33 mouse cellular contexts compared by ENCODE assay signal in genomic region chr6:42310427-42311053, GRCm38 (mm10). TPM values are rescaled to one million over a fixed set of nuclear protein-coding genes. Genes with fewer than 3 reads are reported as not detected.
DNase-seq lines count a peak whose midpoint lies in the region; ATAC-seq and TF ChIP-seq lines count a peak whose summit lies in the region.
"Had no signal": no experiment of that assay in that cellular context is flagged by ENCODE, and none has a peak within 500 bp of the region (broad histone marks: within the 10 kb centered on the region; RNA-seq: fewer than 3 reads in every experiment).

No protein-coding gene starts in this region.

- no peaks in the 10 kb centered on the region for H3K36me3 ChIP-seq in CH12.LX (replicated peaks in 1 of 2; ENCODE audit: control insufficient read depth in 1 of 2, insufficient read depth in 1 of 2, low read length in 1 of 2)
- H3K36me3 ChIP-seq: embryonic facial prominence, embryonic 13.5 days; G1E; liver, embryonic 12.5 days had no signal

- no peak overlapping the region for H3K27ac ChIP-seq in CH12.LX (ENCODE audit: insufficient read depth, low read depth)
- H3K27ac ChIP-seq: embryonic facial prominence, embryonic 13.5 days; heart, embryonic 13.5 days; left cerebral cortex, adult 2 months; liver, embryonic 12.5 days; macrophage; neural tube, embryonic 13.5 days; stomach, postnatal 0 days had no signal

- no peaks in the 10 kb centered on the region for H3K9me3 ChIP-seq in CH12.LX (replicated peaks; ENCODE audit: low read length)
- H3K9me3 ChIP-seq: embryonic facial prominence, embryonic 13.5 days; G1E; heart, embryonic 13.5 days; liver, embryonic 12.5 days; neural tube, embryonic 13.5 days had no signal

- no peak for TF ChIP-seq CTCF in CH12.LX (conservative IDR thresholded peaks at IDR 0.05 in 1 of 2, IDR thresholded peaks at IDR 0.05 in 1 of 2; ENCODE audit: low read depth in 2 of 2, low read length in 2 of 2)

- TF ChIP-seq POLR2A in CH12.LX (IDR thresholded peaks at IDR 0.05; ENCODE audit: low read depth, low read length): no peak

- DNase-seq in A20 (ENCODE audit: low read depth, low spot score) (peak; percentile 12), CH12.LX (ENCODE audit: extremely low read depth) (peak; percentile 6)
- no peak for DNase-seq in left cerebral cortex, adult 9 months (ENCODE audit: low spot score in 2 of 2)
- no peak for DNase-seq in frontal cortex, adult 2 months (ENCODE audit: extremely low spot score in 1 of 2, low spot score in 1 of 2)
- no peak for DNase-seq in neural tube, embryonic 10.5 days (ENCODE audit: extremely low spot score, low spot score)
- DNase-seq: adrenal gland, postnatal 25 days; cerebellum, adult 11-12 months; cerebellum, adult 9-11 months; forebrain, postnatal 0 days; gastrocnemius, postnatal 14 days; heart, adult 18-20 months; heart, postnatal 14 days; liver, postnatal 0 days; spleen, adult 18-20 months; thymus, adult 18-20 months had no signal

- no peaks in the 10 kb centered on the region for H3K79me2 ChIP-seq in CH12.LX (replicated peaks; ENCODE audit: control insufficient read depth, extremely low read depth, insufficient read depth, poor library complexity, severe bottlenecking)

- H3K4me3 ChIP-seq in CH12.LX (replicated peaks in 1 of 3; ENCODE audit: low read depth in 2 of 3, low read length in 2 of 3, poor library complexity in 1 of 3): no peak overlapping the region
- H3K4me3 ChIP-seq: embryonic facial prominence, embryonic 13.5 days; heart, embryonic 13.5 days; left cerebral cortex, adult 2 months; liver, embryonic 12.5 days; myocyte; neural tube, embryonic 13.5 days had no signal

- no peaks in the 10 kb centered on the region for H3K27me3 ChIP-seq in CH12.LX (replicated peaks)
- H3K27me3 ChIP-seq: embryonic facial prominence, embryonic 13.5 days; heart, embryonic 13.5 days; liver, embryonic 12.5 days; neural tube, embryonic 13.5 days had no signal

- in situ Hi-C loops in CH12.LX (cut with MboI; ENCODE audit: low pct_ligation_motif_present, low pct_unique_long_range_greater_than_20kb, low sequenced_read_pairs): no loop called here

- no peak overlapping the region for H3K9ac ChIP-seq in CH12.LX (ENCODE audit: insufficient read depth, low read depth)
- H3K9ac ChIP-seq: embryonic facial prominence, embryonic 13.5 days; forebrain, postnatal 0 days; heart, embryonic 13.5 days; liver, embryonic 12.5 days; liver, postnatal 0 days; neural tube, embryonic 13.5 days had no signal

- no peak overlapping the region for H3K4me2 ChIP-seq in CH12.LX (ENCODE audit: insufficient read depth, low read depth, poor library complexity, severe bottlenecking)
- H3K4me2 ChIP-seq: embryonic facial prominence, embryonic 13.5 days; heart, embryonic 13.5 days; liver, embryonic 12.5 days; midbrain, embryonic 11.5 days; neural tube, embryonic 13.5 days had no signal

- no peak for TF ChIP-seq RAD21 in CH12.LX (IDR thresholded peaks at IDR 0.05; ENCODE audit: low read depth, low read length)

- dilution Hi-C loops in CH12.LX (cut with MboI; ENCODE audit: extremely low pct_ligation_motif_present, extremely low pct_unique_long_range_greater_than_20kb, low sequenced_read_pairs): no loop called here

- ATAC-seq in hematopoietic stem cell, adult 5-6 weeks (replicated peaks in 1 of 2; ENCODE audit: insufficient read depth in 1 of 2, low FRiP score in 2 of 2, low TSS enrichment in 1 of 2, low read depth in 1 of 2, poor library complexity in 2 of 2, severe bottlenecking in 2 of 2): peak; percentile 89 to 94
- ATAC-seq in megakaryocyte progenitor cell, adult 5-6 weeks (replicated peaks; ENCODE audit: poor library complexity): peak; percentile 91
- ATAC-seq: forebrain, postnatal 0 days; hindbrain, embryonic 16.5 days; liver, embryonic 12.5 days; liver, postnatal 0 days; midbrain, embryonic 16.5 days had no signal

- TF ChIP-seq EP300 in CH12.LX (IDR thresholded peaks at IDR 0.05; ENCODE audit: low read length): no peak

- H3K4me1 ChIP-seq in CH12.LX (ENCODE audit: control insufficient read depth in 1 of 2, insufficient read depth in 2 of 2): peaks cover 0 to 7% of the 10 kb centered on the region in 2 experiments; a peak in 2 of 4 replicates
- H3K4me1 ChIP-seq: embryonic facial prominence, embryonic 13.5 days; heart, embryonic 13.5 days; liver, embryonic 12.5 days; neural tube, embryonic 13.5 days had no signal

TF ChIP-seq in CH12.LX, 34 proteins besides CTCF, POLR2A, EP300 and RAD21:
- no peak for TF ChIP-seq USF2 (conservative IDR thresholded peaks at IDR 0.05; ENCODE audit: low read depth, low read length)
- no peak for TF ChIP-seq MAX (IDR thresholded peaks at IDR 0.05; ENCODE audit: low read length)
- TF ChIP-seq UBTF (IDR thresholded peaks at IDR 0.05; ENCODE audit: low read depth, low read length): no peak
- TF ChIP-seq ZKSCAN1 (IDR thresholded peaks at IDR 0.05; ENCODE audit: borderline replicate concordance, low read depth, low read length): no peak
- TF ChIP-seq NRF1 (IDR thresholded peaks at IDR 0.05; ENCODE audit: low read depth, low read length): no peak
- no peak for TF ChIP-seq KAT2A (IDR thresholded peaks at IDR 0.05; ENCODE audit: insufficient replicate concordance, low read length)
- no peak for TF ChIP-seq TCF12 (IDR thresholded peaks at IDR 0.05; ENCODE audit: low read depth, low read length)
- no peak for TF ChIP-seq TBP (conservative IDR thresholded peaks at IDR 0.05; ENCODE audit: low read depth, low read length)
- no peak for TF ChIP-seq BHLHE40 (IDR thresholded peaks at IDR 0.05; ENCODE audit: low read depth, low read length)
- TF ChIP-seq NELFE (IDR thresholded peaks at IDR 0.05; ENCODE audit: low read depth, low read length): no peak
- TF ChIP-seq SIN3A (IDR thresholded peaks at IDR 0.05; ENCODE audit: low read length): no peak
- no peak for TF ChIP-seq CHD2 (IDR thresholded peaks at IDR 0.05; ENCODE audit: low read length)
- TF ChIP-seq E2F4 (IDR thresholded peaks at IDR 0.05; ENCODE audit: insufficient replicate concordance, low read depth, low read length): no peak
- no peak for TF ChIP-seq ZC3H11A (IDR thresholded peaks at IDR 0.05; ENCODE audit: low read depth, low read length)
- TF ChIP-seq ZMIZ1 (IDR thresholded peaks at IDR 0.05; ENCODE audit: low read depth, low read length): no peak
- no peak for TF ChIP-seq PAX5 (IDR thresholded peaks at IDR 0.05; ENCODE audit: low read length)
- TF ChIP-seq HCFC1 (IDR thresholded peaks at IDR 0.05; ENCODE audit: low read depth, low read length): no peak
- no peak for TF ChIP-seq MXI1 (IDR thresholded peaks at IDR 0.05; ENCODE audit: low read depth, low read length)

RNA-seq across cellular contexts. Expression of gene Fam131b, which starts 13.9 kb away (rescaled TPM):
- 0.04 TPM in 1 of 2 replicates, not detected in the other for total RNA-seq in CH12.LX (2012; rRNA removed)
- 0.05 TPM in 2 replicates for total RNA-seq in CH12.LX (2014; rRNA removed)
- 0.09 TPM in 1 of 2 replicates, not detected in the other for polyA plus RNA-seq in CH12.LX (2012; ENCODE audit: insufficient read length, low read depth)
- total RNA-seq in hematopoietic stem cell, adult 5-6 weeks (2017): not detected in 2 replicates
- total RNA-seq in megakaryocyte progenitor cell, adult 5-6 weeks (2015): not detected in 2 replicates
- not detected in 2 replicates for total RNA-seq in megakaryocyte progenitor cell, adult 5-6 weeks (2017)
- 85.7 and 92.4 TPM in 2 replicates for polyA plus RNA-seq in frontal cortex, adult 2 months (2012; rRNA removed)
- total RNA-seq: adrenal gland, postnatal 25 days had no signal
- polyA plus RNA-seq: liver, embryonic 12.5 days; liver, postnatal 0 days; macrophage had no signal

RNA-seq across cellular contexts. Expression of gene Clcn1, which starts 24.1 kb away (rescaled TPM):
- total RNA-seq in CH12.LX (2012; rRNA removed) (0.04 TPM in 2 replicates), CH12.LX (2014; rRNA removed) (0.08 and 0.18 TPM in 2 replicates)
- polyA plus RNA-seq in CH12.LX (2012; ENCODE audit: insufficient read length, low read depth): 0.26 and 0.50 TPM in 2 replicates
- total RNA-seq in hematopoietic stem cell, adult 5-6 weeks (2017): 0.75 TPM in 1 of 2 replicates, not detected in the other
- total RNA-seq in megakaryocyte progenitor cell, adult 5-6 weeks (2015): 0.12 TPM in 1 of 2 replicates, not detected in the other
- not detected in 2 replicates for total RNA-seq in megakaryocyte progenitor cell, adult 5-6 weeks (2017)
- 9.0 and 9.1 TPM in 2 replicates for polyA plus RNA-seq in frontal cortex, adult 2 months (2012; rRNA removed)
- polyA plus RNA-seq: G1E; liver, embryonic 12.5 days; liver, postnatal 0 days had no signal

RNA-seq across cellular contexts. Expression of gene Zyx, which starts 38.9 kb away (rescaled TPM):
- total RNA-seq in CH12.LX (2012; rRNA removed) (1.8 and 2.2 TPM in 2 replicates), CH12.LX (2014; rRNA removed) (0.86 and 1.1 TPM in 2 replicates)
- polyA plus RNA-seq in CH12.LX (2012; ENCODE audit: insufficient read length, low read depth): 8.0 and 11.4 TPM in 2 replicates
- total RNA-seq in hematopoietic stem cell, adult 5-6 weeks (2017): 71.2 and 71.8 TPM in 2 replicates
- total RNA-seq in megakaryocyte progenitor cell, adult 5-6 weeks (2015): 75.9 and 83.2 TPM in 2 replicates
- total RNA-seq in megakaryocyte progenitor cell, adult 5-6 weeks (2017): 18.1 and 22.2 TPM in 2 replicates
- polyA plus RNA-seq in frontal cortex, adult 2 months (2012; rRNA removed): 59.7 and 69.8 TPM in 2 replicates

RNA-seq across cellular contexts. Expression of gene Casp2, which starts 45.8 kb away (rescaled TPM):
- total RNA-seq in CH12.LX (2012; rRNA removed) (22.6 and 24.7 TPM in 2 replicates), CH12.LX (2014; rRNA removed) (42.8 and 47.8 TPM in 2 replicates)
- 29.0 and 31.6 TPM in 2 replicates for polyA plus RNA-seq in CH12.LX (2012; ENCODE audit: insufficient read length, low read depth)
- 101 and 111 TPM in 2 replicates for total RNA-seq in hematopoietic stem cell, adult 5-6 weeks (2017)
- 68.5 and 72.1 TPM in 2 replicates for total RNA-seq in megakaryocyte progenitor cell, adult 5-6 weeks (2015)
- 54.7 and 58.5 TPM in 2 replicates for total RNA-seq in megakaryocyte progenitor cell, adult 5-6 weeks (2017)
- polyA plus RNA-seq in frontal cortex, adult 2 months (2012; rRNA removed): 29.1 and 30.8 TPM in 2 replicates

RNA-seq across cellular contexts. Expression of gene Tmem139, which starts 48.8 kb away (rescaled TPM):
- total RNA-seq in CH12.LX (2012; rRNA removed) (not detected in 2 replicates), CH12.LX (2014; rRNA removed) (not detected in 2 replicates)
- 0.20 TPM in 1 of 2 replicates, not detected in the other for polyA plus RNA-seq in CH12.LX (2012; ENCODE audit: insufficient read length, low read depth)
- total RNA-seq in hematopoietic stem cell, adult 5-6 weeks (2017): not detected in 2 replicates
- total RNA-seq in megakaryocyte progenitor cell, adult 5-6 weeks (2015): not detected in 2 replicates
- total RNA-seq in megakaryocyte progenitor cell, adult 5-6 weeks (2017): not detected in 2 replicates
- polyA plus RNA-seq in frontal cortex, adult 2 months (2012; rRNA removed): not detected in 2 replicates
- total RNA-seq: forebrain, postnatal 0 days; gastrocnemius, postnatal 14 days; heart, postnatal 14 days; layer of hippocampus, adult 18-20 months; layer of hippocampus, postnatal 14 days; left cerebral cortex, adult 2 months; left cerebral cortex, postnatal 4 days had no signal
- polyA plus RNA-seq: forebrain, embryonic 11.5 days; forebrain, postnatal 0 days; G1E; liver, embryonic 12.5 days; liver, postnatal 0 days; macrophage; midbrain, embryonic 16.5 days; myocyte had no signal

Comparison
In these comparisons a context has a peak if more than half of its experiments do, and no peak if none do; other contexts are left out.
1. DNase-seq: peak in A20 (single experiment) and CH12.LX (single experiment); none in left cerebral cortex, adult 9 months (0 of 2), frontal cortex, adult 2 months (0 of 2) and neural tube, embryonic 10.5 days (single experiment).
2. RNA of gene Zyx, which starts 38.9 kb away (total RNA-seq): 18.1 to 83.2 TPM in megakaryocyte progenitor cell, adult 5-6 weeks and 71.2 to 71.8 TPM in hematopoietic stem cell, adult 5-6 weeks; 0.86 to 2.2 TPM in CH12.LX; every median in the first group is over 4 times any median in the second.